Mouse (Mus musculus): ENCODE data around the gene C2cd4a.

Gene C2cd4a

DNA sequence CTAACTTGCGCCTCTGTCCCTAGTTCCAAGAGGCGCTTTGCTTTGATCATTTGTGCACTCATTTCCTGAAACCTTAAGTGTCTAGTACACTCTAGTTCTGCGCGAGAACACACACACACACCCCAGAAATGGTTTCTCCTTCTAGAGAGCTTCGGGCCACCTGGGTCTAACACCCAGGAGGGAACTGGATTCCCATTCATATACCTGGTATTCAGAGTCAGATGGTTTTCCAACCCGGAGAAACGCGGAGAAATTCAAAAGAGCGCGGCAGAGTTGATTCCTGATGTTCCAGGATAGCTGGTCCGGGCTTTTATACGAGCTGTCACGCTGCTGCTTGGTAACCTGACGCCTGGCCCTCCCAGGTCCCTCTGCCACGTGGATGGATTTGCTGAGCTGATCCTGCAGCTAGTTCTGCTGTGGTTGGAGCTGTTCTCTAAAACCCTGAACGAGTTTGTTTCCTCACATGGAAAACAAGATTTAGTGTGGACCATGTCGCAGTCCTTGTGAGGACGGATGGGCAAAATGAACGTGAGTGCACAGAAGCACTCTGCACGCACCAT, at the start of gene C2cd4a:
Gene C2cd4a, minus strand, starts transcription at position 285 of the 560 bp plus-strand sequence.
- no peak for DNase-seq (ENCODE audit: low read depth)

DNA sequence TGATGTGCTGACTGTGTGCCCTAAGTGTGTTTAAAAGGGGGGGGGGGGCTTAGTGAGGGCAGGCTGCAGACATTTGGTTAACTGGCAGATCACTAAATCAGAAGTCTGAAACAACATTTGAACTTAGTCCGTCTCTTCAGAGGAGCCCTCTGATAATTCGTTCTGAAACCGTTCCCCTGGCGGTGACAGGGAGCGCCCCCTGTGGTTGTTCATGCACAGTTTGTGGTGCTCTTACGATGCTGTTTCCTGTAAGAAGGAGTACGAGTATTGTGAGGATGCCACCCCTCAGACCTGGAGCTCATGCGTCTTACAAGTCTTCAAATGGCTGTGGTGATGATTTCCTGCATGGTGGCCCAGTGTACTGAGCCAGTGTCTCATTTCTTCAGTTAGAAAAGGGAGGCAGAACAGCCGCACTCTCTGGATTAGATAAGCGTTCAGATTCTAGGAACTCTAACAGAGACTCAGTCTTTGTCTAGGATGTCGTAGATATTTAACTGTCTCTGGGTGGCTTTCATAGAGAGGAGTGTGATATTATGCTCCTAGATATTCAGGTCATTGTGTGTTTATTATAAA, 46.2 kb upstream of the C2cd4a start:
- no peak for DNase-seq (ENCODE audit: low read depth)

DNA sequence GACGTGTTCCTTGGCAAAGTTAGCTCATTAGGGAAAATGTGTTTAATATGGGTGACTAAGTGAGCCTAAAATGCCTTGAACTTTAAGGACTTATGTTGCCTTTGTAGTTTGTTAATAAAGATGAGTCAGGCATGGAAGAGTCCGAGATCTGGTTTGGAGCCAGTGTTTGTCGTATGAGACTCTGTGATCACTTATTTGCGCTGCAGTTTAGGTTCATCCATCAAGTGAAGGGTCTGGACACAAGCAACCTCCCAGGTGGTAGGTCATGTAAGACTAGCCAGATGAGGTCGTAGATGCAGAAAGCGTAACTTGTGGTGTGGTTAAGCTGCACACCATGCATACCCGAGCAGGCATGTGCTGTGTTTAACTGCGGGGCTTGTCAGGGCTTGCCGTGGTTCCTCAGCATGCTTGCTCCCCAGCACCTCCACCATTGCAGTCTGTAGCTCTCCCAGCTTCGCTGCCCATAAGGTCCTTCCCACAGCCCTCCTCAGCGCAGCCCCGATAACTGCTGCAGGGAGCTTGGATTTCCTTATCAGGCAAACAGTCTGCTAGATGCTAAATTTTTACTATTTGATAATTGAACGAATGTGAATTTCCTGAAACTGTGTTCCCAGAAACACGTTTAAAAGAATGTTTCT, 45.1 kb upstream of the C2cd4a start:
- DNase-seq (ENCODE audit: low read depth) = no peak

DNA sequence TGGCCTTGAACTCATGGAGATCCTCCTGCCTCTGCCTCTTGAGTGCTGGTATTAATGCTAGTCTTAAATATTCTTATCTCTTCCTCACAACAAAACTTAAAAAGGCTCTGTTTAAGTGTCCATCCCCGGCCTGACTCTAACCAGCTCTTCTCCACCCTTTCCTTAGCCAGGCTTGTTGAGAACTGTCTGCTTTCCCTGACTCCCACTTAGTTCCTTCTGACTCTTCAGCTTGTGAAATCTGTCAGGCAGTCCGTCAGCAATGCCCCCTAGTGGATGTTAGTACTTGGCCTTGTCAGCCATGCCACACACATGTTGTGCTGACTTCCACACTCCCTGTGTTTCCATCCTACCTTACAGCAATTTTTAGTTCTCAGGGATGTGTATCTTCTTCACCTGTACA, 43.2 kb upstream of the C2cd4a start:
- peak; percentile 67 for DNase-seq (ENCODE audit: low read depth)

DNA sequence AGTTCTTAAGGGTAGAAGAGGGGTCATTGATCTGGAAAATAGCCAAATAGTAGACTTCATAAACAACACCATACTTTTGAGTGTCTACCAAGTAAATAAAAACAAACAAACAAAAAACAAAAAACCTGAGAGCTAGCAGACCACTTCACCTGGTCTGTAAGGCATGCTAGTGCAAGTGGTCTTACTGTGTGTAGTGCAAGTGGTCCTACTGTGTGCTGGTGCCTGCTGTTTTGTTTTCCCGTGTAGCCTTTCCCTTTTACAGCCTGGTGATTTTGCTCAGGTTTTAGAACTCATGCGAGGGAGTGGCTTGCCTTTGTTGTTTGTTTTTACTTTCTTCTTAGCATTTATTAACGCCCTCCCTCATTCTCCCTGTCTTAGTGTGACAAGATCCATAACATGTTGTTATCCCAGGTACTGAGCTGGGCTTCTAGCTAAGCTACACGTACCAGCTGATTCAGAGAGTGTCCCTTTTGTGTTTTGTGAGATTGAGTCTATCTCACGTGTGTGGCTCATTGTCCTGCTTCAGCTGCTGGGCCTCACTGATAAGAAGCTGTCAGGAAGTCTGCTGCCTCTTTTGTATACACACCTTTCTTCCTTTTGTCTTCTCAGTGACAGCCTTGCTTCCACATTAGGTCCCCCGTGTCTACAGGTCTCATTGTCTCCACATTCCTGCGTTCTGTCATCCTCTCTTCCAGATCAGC, 42.5 kb upstream of the C2cd4a start:
- DNase-seq (ENCODE audit: low read depth) = no peak

DNA sequence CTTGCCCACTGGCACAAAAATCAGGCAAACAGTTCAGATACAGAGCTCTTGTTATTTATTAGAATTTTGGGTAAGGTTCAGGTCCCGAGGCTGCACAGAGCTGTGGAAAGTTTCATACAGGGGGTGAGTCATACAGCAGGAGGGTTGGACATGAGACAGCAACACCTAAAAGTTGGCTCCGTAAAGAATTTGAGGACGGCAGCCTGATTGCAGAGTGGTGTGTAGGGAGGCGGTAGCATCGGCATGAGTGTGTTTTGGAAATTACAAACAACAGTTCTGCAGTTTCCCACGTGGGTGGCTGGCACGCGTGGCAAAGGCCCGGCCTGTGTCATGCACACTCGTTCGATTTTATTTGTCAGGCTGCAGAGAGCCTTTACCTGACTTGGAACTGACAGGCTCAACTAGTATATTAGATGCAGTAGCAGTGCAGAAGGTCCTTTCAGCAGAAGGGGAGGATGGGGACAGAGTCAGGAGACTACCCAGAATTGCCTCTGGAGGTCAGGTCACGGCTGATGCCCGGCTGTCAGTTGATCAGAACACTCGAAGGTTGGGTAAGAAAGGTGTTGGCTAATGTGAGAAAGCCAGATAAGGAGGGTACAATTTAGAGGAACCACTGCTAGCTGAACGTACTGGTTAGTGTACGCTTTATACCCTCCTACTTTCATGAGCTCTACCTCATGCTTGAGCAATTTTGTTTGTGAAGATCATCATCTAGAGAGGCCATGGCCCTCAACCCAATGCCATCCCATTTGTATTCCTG, 37.7 kb upstream of the C2cd4a start:
- DNase-seq (ENCODE audit: low read depth) = peak; percentile 68

DNA sequence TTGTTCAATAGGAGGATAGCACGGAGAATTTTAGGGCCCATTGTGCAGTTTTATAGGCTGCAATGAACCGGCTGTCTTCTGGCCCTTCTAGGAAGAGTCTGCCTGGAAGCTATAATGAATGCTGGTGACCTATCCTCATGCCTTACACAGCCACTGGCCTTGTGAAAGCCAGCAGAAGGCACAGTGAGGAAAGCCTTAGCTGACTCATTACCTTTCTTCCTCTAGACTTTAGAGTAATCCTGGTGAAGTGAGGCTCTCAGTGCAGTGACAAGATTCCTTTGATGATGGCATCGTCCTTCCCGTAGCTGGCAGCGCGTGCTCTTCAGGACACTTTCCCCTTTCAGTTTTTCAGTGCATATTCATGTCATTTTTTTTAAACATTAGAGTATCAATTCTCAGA, 35.3 kb upstream of the C2cd4a start:
- DNase-seq (ENCODE audit: low read depth) = peak; percentile 41

DNA sequence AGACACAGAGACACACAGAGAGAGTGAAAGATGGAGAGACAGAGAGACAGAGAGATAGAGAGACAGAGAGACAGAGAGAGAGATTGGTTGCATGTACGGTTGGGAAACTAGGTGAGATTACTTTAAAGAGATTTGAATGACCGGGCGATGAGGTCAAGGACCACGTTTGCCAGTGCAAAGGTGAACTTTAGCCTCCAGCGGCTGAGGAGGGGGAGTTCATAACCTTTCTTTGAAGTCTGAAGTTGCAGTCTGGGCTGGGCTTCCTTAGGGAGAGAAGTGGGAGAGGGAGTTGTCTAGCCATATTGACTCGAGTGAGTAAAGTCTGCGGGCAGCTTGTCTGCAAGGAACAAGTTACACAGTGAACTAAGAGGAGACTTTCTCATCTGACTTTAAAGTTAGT, 33.3 kb upstream of the C2cd4a start:
- DNase-seq (ENCODE audit: low read depth) = no peak

DNA sequence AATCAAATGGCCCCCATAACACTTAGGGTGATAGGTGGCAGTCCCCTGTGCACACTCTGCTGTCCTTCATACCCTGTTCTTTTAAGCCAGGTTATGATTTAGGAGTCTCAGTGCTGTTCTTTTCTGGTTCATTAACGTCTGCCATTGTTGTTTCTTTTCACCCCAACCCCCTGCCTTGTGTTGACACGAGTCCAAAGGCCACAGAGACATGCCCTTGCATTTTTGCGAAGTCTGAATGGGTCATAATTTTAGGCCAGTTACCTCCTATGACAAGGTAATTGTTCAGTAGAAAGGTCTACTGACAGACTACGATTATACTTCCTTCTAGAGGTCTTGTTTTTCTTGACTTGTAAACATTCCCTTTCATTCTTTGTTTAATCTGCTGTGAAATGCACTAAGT, 31.9 kb upstream of the C2cd4a start:
- DNase-seq (ENCODE audit: low read depth) = no peak

DNA sequence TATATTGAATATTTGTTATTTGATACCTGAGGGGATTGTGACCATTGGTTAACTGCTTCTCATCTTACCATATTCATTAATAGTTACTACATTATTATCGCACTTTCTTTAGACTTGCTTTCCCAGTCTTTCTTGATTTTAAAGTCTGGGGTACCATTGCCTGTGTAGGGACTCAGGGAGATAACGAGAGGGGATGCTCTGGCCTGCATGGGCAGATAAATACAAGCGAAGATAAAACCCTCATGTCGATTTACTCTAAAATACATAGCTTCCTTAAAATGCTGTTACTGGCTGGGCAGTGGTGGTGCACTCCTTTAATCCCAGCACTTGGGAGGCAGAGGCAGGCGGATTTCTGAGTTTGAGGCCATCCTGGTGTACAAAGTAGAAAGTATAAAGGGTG, 31.2 kb upstream of the C2cd4a start:
- DNase-seq (ENCODE audit: low read depth) = no peak

DNA sequence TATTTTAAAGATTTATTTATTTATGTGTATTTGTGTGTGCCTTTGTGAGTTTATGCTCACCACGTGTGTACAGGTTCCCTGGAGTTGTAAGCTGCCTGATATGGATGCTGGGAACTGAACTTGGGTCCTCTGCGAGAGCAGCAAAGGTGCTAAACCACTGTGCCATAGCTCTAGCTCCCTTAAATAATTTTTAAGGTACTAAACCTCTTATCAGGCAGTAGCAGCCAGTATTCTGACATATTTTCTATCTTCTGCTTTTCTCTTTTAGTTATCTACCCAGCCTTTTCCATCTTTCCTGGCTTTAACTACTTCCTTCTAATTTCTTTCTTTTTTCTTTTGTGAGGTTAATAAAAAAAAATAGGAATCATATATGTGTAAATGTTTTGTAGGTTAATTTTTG, 28.1 kb upstream of the C2cd4a start:
- no peak for DNase-seq (ENCODE audit: low read depth)

DNA sequence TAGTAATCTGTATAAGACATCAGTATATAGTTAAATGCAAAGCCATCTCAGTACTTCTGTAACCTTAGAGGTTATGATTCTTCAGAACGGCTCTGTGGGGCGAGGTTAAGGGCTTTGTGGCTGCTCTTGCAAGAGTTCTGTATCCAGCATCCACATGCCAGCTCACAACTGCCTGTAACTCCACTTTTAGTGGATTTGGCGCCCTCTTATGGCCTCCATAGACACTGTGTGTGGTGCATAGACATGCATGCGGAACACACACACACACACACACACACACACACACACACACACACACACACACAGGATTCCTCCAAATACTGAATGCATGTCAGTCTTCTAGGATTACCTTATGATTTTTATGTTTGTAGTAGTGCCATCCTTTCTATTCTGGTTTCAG, 19.0 kb upstream of the C2cd4a start:
- DNase-seq (ENCODE audit: low read depth) = peak; percentile 69

DNA sequence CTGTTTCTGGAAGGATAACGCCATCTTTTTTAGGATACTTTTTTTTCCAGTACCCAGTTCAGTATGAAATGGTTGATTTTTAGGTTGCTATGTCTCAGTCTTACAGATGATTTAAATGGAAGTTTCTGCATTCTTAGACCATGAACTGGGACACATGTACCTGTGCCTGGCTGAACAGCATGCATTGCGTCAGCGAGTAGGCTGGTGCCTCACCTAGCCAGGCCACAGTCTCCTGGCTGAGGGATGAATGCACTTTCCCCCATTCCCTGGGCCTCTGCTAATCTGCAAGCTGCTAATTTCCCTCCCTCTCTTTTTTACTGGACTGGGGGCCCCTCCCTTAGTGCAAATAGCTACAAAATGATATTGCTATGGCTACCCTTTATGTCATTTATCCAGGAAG, 17.7 kb upstream of the C2cd4a start:
- no peak for DNase-seq (ENCODE audit: low read depth)

DNA sequence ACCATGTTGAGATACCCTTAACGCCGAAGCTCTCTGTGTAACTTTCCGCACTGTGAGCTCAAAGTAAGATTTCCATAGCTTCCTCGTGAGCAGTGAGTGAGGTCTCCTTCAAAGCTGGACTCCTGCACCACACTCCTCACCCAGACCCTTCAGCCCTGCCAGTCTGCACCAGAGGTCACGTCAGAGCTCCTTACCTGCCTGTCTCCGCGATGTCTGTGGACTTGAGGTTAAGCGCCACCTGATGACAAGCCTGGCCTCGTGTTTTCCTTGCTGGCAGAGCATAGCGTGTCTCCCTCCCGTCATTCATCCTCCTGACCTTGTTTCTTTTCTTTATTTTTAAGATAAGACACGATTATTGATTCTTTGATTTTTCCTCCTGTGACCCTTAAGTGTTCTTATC, 17.3 kb upstream of the C2cd4a start:
- DNase-seq (ENCODE audit: low read depth) = no peak

DNA sequence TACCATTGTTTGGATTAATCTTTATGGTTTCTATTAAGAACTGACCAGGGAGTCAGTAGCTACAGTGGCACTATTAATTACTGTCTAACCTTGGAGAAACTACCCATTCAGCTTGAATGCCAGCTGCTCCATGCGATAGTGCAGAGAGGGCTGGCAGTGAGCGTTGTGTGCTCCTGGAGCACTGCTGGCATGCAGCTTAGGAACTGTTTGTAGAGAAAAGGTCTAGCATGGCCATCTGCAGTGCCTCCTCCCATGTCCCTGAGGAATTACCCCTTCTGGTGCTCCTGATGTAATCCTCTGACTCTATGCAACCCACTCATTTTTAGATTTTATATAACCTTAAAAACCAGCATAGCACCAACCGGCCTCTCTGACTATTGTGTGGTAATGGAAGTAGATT, 15.5 kb upstream of the C2cd4a start:
- no peak for DNase-seq (ENCODE audit: low read depth)

DNA sequence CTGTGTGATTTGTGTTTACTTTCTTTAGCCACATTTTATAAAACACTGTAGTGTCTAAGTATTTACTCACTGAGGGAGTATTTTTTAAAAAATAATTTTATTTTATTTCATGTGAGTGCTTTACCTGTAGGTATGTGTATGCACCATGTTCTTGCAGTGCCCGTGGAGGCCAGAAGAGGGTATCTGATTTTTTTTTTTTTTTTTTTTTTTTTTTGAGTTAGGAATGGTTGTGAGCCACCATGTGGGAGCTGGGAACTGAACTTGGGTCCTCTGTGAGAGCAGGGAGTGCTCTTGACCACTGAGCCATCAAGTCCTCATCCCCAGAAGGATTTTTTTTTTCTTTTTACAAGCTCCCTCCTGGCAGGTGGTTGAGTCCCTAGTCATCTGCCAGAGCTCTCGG, 14.0 kb upstream of the C2cd4a start:
- no peak for DNase-seq (ENCODE audit: low read depth)

DNA sequence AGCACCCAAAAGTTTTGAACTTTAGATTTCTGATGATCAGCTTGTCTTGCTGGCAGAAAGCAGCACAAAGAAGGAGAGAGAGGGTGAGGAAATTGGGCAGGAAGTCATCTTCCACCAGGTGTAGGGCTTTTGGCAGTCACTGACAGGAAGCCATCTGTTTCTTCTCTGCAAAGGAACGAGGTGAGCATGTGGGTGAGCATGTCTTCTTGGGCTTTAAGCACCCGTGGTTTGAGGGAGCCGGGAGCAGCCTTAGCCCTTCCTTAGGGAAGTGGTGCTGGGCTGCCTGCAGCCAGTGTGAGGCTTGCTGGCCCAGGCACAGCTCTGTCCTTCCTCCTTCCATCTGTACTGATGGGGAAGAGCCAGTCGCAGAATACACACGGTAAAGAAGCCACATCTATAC, 13.5 kb upstream of the C2cd4a start:
- DNase-seq (ENCODE audit: low read depth) = peak; percentile 30

DNA sequence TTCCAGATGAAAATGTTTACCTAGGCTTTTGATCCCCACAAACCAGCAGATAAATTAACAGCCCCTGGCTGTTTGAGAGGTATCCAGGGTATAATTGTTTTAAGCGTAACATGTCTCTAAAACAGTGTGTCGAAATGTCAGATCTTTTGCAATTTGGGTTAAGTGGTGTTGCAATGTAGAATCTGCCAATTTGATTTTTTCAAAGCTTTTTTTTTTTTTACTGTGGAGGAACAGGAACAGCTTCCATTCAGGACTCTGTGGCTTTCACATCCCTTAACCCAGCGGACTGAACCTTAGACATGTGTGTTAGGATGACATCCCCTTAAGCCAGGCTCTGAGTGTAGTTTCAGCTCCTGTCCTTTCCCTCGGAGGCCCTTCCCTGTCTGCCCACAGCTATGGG, 12.9 kb upstream of the C2cd4a start:
- peak; percentile 83 for DNase-seq (ENCODE audit: low read depth)

DNA sequence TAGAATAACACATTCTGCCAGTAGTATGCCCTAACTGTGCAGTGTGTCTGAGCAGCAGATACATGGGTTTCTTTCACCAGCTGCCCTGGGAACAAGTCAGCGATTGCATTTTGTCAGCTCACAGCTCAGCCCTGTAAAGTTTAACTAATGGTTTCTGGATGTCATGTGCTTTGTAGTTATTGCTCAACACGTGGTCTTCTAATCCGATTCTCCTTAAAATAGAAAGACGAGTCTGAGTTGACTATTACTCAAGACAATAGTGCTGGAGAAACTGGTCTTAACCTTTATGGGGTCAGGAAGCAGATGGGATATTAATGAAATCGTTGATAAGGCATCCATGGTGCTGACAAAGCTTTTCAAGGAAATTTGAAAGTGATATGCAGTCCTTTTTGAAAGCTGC, 10.7 kb upstream of the C2cd4a start:
- peak; percentile 88 for DNase-seq (ENCODE audit: low read depth)

DNA sequence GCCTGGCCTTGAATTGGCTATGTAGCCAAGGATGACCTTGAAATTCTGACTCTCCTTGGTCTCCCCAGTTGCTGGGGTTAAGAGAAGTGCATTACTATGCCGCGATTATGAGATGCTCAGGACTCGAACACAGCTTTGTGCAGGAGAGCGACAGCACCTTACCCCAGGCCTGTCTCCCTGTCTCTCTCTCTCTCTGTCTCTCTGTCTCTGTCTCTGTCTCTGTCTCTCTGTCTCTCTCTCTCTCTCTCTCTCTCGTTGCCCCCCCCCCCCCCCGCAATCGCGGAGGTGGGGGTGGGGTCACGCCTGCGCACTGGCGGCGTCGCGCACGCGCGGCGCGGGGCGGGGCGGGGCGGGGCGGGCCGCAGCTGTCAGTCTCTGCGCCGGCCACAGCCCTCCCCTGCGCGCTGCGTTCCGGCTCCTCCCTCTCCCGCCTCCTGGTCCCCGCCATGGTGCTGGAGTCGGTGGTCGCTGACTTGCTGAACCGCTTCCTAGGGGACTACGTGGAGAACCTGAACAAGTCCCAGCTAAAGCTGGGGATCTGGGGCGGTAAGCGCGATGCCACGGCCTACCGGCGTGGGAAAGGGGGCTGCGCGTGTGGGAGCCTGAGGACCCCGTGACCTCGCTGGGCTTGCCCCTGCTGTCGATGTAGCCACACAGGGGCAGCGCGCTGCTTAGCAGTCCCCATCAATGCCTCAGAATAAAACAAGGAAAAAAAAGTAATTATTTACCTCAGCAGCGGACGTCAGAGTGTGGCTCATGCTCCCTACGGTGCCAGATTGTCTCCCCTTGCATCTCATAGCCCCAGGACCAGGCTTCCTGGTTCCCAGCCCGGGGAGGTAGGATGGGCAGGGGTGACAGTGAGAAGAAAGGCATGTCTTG, 8.1 kb upstream of the C2cd4a start, which contains the start of gene Vps13c:
Gene Vps13c, plus strand, starts transcription at position 416 of the 879 bp plus-strand sequence.
- peak; percentile 72 for DNase-seq (ENCODE audit: low read depth)

DNA sequence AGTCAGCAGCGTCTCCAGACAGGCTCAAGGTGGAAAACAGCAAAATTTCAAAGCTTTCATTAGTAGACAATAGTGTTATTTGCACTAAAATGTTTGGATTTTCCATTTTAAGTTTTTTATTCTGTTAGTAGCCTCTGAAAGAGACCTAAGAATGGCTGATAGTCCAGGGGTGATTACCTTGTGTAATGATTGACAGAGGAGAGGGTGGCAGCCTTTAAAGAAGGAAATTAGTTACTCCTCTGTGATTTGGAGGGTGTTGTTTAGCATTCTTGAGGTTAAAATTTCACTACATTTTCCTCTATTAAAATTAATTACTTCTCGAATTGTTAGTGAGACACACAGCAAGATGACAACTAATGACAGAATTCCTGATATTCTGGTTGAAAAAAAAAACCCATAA, 5.2 kb upstream of the C2cd4a start:
- no peak for DNase-seq (ENCODE audit: low read depth)

DNA sequence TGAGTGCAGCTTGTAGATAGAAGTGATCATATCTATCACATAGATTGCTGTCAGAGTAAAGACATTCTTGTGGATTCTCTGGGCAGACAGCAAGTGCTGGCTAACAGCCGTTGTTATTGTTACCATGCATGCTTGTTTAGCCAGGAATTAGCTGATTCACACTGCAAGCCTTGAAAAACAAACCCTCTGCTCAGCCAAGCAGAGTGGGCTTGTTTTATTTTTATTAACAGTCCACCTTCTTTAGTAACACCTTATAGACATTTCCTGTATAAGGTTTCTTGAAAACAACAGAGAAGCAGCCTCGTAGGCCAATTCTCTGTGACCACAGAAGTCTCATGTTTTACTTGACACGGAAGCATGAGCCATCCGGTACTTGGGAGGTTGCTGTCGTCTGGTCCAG, 2.4 kb upstream of the C2cd4a start:
- no peak for DNase-seq (ENCODE audit: low read depth)

Data from 416B (cell line).